Mouse (Mus musculus): ENCODE measurements around the gene Hs6st2.
A peak's percentile ranks its signal among the peaks of the same experiment; 100 is the strongest.

Hs6st2 gene

GRCm38 (mm10) chrX:51681756-51682155, at the start of gene Hs6st2:
Gene Hs6st2 (minus strand): TSS chrX:51681856.
- no peak for DNase-seq

- DNase-seq, result no peak
These were observed 32.6 kb upstream of the Hs6st2 start for GRCm38 (mm10) chrX:51714086-51714745.

DNA sequence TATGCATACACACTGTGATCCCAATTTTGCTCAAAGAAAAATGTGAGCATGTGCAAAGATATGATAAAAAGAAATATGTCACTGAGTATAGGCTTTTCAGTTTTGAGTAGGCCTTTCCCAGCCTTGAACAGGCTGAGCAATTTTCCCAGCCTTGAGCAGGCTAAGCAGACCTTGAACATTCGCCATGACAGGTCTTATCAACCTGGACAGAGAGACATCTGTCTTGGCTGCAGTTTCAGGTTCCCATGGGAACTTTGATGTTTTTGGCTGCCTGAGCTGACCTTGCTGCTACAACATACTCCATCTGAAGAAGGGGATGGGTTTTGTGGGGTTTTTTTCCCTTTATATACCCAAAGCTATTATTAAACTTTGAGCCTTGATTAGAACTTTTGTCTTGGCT, 31.3 kb upstream of the Hs6st2 start:
- DNase-seq, result no peak

- DNase-seq, result no peak
These were observed 21.2 kb upstream of the Hs6st2 start for GRCm38 (mm10) chrX:51702823-51703222.

DNA sequence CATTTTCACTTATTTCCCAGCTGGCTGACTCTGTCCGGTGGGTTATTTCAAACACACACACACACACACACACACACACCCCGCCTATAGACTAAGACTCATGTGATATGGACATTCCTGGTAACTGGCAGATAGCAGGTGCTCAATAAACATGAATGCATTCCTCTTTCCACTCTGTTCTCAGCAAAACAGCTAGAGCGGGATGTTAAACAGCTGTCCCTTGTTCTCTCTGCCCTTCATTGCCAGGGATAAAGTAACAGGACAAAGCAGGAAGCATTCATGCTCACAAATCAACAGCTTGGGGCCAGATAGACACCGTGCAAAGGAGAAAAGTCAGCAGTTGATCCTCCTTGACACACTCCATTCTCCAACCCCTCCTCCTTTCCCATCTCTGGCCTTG, 17.4 kb upstream of the Hs6st2 start:
- no peak for DNase-seq

- no peak for DNase-seq
These were observed 4.6 kb upstream of the Hs6st2 start for GRCm38 (mm10) chrX:51686048-51686949.

DNA sequence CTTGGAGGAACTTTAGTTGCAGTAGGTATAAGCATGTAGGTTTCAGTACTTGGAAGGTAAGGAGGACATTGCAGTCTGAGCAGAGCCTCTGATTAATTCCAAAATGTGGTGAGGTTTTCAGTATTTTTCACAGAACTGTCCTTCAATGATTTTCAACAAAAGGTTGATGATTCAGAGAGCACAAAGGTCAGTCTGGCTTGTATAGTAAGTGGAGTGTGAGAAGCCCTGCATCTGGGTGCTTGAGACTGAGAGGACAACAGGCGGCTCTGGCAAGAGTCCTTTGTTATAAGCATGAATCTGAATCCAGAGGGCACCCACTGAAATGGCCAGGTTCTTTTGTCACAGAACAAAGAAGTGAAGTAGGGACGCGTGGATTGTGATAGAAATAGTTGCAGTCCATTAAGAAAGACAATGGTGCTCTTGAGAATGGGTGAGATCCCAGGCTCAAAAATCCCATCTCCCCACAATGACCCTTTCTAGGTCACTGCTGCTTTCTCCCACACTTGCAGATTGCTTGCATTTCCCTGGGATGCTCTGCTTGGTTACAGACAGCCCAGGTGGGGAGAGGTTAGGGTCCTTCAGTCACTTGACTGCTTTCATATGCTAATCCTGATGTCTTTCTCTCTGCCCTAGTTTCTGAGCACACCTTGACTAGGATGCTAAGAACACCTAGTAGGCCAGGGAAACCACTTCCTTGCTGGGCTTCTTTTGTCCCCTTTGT, 2.8 kb upstream of the Hs6st2 start:
- DNase-seq, result no peak

DNA sequence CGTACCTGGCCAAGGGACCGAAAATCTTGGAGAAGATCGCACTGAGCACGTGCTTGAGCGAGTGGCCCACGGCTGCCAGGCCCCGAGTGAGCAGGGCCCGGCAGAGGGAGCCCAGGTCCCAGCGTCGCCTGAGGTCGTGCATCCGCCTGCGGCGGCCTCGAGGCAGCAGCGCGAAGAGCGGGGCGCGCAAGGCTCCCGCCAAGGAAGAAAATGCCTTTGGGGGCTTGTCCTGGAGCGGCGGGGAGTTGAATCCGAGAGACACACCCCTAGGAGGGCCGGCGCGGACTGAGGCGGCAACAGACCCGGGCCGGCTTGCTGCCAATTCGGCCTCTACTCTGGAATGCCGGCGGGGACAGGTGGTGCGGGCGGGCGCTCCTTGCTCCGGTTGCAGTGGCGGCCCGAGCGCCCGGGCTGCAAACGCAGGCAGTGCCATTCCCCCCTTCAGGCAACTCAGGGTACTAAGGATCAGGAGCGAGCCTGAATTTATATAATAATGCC, 437 bp downstream of the Hs6st2 start:
- DNase-seq, result peak; percentile 70 to 79

- peak; percentile 52 to 79 for DNase-seq
These were observed 1.1 kb downstream of the Hs6st2 start for GRCm38 (mm10) chrX:51680428-51681169.

- DNase-seq, result peak; percentile 59 to 63
These were observed 1.8 kb downstream of the Hs6st2 start for GRCm38 (mm10) chrX:51679601-51680427.

- peak in 1 of 2 experiments; percentile 28 for DNase-seq
These were observed 23.4 kb downstream of the Hs6st2 start for GRCm38 (mm10) chrX:51658236-51658635.

DNA sequence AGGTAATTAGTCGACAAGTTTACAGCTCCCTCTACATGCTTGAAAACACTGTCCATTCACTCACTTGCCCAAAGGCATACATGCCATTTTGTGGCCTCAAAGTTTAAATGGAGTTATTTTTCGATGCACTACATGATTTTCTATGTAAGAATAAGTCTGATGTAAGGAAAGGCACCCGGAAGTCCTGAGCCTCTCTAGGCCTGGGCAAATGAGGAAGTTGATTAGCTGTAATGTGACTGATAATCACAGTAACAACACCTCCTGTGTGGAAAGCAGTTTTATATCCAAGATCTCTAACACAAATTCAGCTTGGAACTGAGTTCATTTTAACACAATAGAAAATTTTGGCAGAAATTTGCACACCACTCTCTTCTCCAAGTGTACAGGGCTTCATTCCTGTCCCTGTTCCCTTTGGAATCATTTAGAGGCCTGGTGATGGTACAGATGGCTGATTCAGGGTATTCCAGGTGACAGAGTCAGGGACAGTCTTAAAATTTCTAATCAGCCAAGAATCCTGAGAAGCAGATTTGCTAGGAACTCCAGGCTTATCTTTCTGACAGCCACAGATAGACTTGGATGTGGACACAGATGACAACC, 38.9 kb downstream of the Hs6st2 start:
- DNase-seq, result peak in 1 of 2 experiments; percentile 3

GRCm38 (mm10) chrX:51635756-51636155, 45.9 kb downstream of the Hs6st2 start:
- DNase-seq, result no peak

DNA sequence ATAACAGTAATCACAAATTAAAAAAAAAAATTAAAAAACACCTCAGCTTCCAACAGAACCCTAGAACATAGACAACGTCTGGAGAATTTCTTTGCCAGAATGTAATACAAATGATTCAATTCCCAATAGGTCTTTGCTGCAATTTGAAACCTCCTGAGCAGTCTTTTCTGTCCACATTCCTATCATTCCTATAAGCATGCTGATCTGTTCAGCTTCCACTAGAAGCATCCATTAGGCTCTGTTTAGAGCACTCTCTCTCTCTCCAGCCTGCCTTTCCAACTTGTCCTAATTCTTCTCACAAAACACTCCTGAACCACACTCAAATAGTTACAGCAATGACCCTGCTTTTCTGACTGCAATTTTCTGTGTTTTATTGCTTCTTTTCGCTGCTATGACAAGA, 50.3 kb downstream of the Hs6st2 start:
- no peak for DNase-seq

- no peak for DNase-seq
These were observed 67.2 kb downstream of the Hs6st2 start for GRCm38 (mm10) chrX:51614384-51615004.

DNA sequence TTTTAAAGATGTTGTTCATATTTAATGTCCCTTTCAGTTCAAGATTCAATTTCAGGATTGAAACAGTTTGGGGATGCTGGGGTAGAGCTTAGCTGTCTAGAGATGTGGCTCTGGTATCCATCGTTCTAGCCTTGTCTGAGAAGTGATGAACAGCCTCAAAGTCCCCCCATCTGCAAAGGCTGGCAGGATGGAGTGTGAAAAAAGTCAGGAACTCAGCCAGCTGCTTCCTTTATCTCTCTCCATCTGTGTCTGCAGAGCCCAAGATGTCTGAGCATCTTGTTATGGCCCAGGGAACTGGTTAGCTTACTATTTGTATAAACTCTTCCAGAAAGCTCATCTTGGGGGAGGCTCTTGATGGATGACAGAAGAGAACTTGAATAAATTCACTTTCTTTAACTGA, 70.9 kb downstream of the Hs6st2 start:
- DNase-seq, result no peak

- no peak for DNase-seq
These were observed 75.3 kb downstream of the Hs6st2 start for GRCm38 (mm10) chrX:51606231-51606863.

DNA sequence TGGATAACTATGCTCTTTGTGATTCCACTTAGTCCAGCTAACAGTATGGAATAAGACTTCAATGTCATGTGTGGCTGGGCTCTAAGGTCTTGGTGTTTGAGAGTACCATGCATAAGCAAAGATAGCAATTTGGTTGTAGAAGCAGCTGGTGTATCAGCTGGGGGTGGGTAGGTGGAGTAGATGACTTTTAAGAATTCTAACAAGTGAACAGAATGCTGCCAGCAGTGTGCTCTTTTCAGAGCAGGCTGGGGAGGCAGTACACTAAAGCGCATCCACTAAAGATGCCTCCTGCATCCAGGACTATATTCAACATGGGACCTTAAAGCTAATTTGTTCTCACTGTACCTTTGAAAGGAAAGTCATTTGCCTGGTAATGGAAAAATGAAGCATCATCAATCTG, 88.9 kb downstream of the Hs6st2 start:
- DNase-seq, result peak; percentile 23 to 41

DNA sequence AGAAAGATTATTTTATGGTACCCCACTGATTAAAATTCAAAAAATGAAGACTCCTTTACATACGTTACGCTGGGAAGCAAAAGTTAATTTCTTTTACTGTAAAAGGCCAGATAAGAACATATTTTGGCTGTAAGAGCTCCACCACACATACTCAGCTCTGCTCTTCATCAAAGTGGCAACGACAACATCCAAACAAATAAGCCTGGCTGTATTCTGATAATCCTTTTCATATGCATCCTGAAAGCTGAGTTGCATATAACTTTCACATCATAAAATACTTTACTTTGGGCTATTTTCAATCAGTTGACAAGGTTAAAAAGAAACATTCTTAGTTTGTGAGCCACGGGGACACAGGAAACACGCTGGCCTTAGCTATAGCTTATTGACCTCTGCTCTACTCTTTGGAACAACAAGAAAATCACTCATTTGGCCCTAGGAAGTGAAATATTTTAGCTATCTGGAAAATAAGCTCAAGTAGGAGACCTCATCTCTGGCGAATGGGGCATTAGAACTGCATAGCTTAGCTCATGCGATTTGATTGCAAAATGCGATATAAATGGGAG, 91.1 kb downstream of the Hs6st2 start:
- no peak for DNase-seq

- DNase-seq, result no peak
These were observed 96.2 kb downstream of the Hs6st2 start for GRCm38 (mm10) chrX:51585444-51585843.

Data from cerebellum, postnatal 25 days (tissue).